Mouse (Mus musculus): Measurements from ENCODE around the gene Gm39566.

DNA sequence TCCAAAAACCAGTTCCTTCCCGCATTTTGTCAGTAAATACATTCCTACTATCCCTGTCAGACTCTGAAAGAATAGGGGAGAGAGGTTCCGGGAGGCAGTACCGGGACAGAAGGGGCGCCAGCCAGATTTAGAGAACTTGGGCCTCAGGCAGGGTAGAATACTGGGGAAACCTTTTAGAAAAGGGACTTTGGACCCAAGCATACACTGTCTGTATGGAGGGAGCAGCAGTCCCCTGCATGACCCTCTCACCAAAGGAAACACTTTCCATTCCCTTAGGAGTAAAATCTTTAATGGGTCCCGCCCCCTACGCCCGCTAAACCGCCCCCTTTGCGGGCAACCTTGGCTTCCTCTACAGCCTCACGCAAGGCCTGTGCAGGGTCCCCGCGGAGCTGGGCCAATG is 11.8 kb downstream of the Gm39566 start:
- no peak for TF ChIP-seq CTCF (IDR thresholded peaks at IDR 0.05; ENCODE audit: low read depth, low read length)
- no peak for TF ChIP-seq POLR2AphosphoS5 (IDR thresholded peaks at IDR 0.05; ENCODE audit: insufficient replicate concordance, low read depth, low read length)
- no peak for TF ChIP-seq TAL1 (conservative IDR thresholded peaks at IDR 0.05; ENCODE audit: low read depth, low read length)
- TF ChIP-seq GATA1 (IDR thresholded peaks at IDR 0.05; ENCODE audit: borderline replicate concordance, low read length): no peak
- no peak for TF ChIP-seq GATA2 (IDR thresholded peaks at IDR 0.05; ENCODE audit: borderline replicate concordance, low read depth, low read length)

Data from G1E (cell line).